Mouse (Mus musculus): ENCODE data around the gene Lin52.

DNA sequence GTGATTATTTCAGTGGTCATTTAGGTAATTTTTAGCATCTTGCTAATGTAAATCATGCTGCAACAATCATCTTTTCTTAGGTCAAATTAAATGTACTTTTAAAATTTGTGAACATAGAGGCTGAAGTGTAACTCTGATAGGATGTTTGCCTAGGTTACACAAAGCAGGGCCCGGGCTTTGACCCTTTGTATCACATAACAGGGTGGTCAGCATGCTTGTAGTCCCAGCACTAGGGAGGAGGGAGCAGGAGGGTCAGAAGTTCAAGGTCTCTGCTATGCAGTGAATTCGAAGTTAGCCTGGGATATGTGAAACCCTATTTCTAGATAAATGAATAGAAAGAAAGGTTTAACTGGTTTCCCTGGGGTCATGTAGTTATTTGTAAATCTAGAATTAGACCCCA is 30.0 kb downstream of the Lin52 start:
- TF ChIP-seq CTCF (IDR thresholded peaks at IDR 0.05; ENCODE audit: borderline replicate concordance, extremely low read depth, insufficient read depth, insufficient read length), result no peak
- TF ChIP-seq POLR2A (IDR thresholded peaks at IDR 0.05; ENCODE audit: borderline replicate concordance, extremely low read depth, insufficient read depth, insufficient read length, poor library complexity, severe bottlenecking), result no peak
